Mouse (Mus musculus) CH12F3 (cell line): Measurements from ENCODE around the gene Paqr8.
"Not testable (repeated sequence)": the region's sequence is repeated elsewhere in the genome, so short reads cannot be mapped to it uniquely, and the experiment has no call there.

Source experiments
- in situ Hi-C: fragments of 300-500 bp; cut with MboI; formaldehyde crosslinking; loops from 2 replicates; pipeline ENCODE4 v1.14.3; 2020; ENCODE audit warnings: low sequenced_read_pairs

Gene Paqr8

GRCm38 (mm10) chr1:20908541-20908940 lies 18.1 kb downstream of the Paqr8 start:
- in situ Hi-C loops = no loop called here

DNA sequence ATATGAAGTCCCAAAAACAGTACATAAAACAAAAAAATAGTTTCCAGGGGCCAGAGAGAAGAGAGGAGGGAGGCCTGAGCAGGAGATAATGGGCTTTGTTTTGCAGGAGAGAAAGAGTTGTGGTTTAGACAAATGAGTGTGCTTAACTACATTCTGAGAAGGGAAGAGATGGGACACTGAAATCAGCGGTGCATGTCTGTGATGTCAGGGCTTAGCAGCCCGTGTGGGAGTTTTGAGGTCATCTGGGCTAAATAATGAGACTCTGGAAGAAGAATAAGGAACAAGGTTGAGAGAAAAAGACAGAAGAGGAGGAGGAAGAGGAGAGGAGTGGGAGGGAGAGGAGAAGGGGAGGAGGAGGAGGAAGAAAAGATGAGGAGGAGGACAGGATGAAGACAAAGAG lies 21.7 kb downstream of the Paqr8 start:
- in situ Hi-C loops = no loop called here

DNA sequence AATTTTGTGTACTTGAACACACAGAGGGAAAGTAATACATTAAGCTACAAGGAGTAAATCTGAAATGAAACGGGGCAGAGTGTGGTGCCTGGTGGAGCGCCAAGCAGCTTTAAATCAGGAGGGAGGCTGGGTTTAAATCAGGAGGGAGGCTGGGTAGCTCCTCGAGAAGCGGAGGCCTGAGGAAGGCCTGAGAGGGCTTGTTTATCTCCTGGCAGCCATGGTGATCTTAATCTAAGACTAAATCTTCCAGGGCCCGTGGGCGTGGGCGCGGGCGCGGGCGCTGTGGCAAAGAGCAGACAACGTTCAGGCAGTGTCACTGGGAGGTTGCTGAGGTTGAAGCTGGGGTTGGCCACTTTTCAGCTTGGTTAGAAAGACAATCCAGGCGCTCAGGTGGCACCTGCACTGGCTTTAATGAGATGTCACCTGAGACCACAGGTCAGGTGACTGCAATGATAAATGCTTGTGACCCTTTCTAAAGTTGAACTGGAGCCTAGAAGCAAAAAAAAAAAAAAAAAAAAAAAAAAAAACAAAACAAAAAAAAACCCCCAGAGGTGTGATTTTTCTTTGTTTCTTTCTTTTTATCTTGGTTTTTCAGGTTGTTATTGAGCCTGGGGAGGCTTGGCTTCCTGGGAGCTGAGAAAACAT lies 22.2 kb downstream of the Paqr8 start:
- in situ Hi-C loops = no loop called here

- in situ Hi-C loops = no loop called here
These were observed 24.4 kb downstream of the Paqr8 start for GRCm38 (mm10) chr1:20914769-20915168.

GRCm38 (mm10) chr1:20915608-20916007 lies 25.2 kb downstream of the Paqr8 start:
- in situ Hi-C loops = no loop called here

GRCm38 (mm10) chr1:20917496-20918050 lies 27.2 kb downstream of the Paqr8 start:
- in situ Hi-C loops = no loop called here

- in situ Hi-C loops = no loop called here
These were observed 29.3 kb downstream of the Paqr8 start for GRCm38 (mm10) chr1:20919728-20920127.

DNA sequence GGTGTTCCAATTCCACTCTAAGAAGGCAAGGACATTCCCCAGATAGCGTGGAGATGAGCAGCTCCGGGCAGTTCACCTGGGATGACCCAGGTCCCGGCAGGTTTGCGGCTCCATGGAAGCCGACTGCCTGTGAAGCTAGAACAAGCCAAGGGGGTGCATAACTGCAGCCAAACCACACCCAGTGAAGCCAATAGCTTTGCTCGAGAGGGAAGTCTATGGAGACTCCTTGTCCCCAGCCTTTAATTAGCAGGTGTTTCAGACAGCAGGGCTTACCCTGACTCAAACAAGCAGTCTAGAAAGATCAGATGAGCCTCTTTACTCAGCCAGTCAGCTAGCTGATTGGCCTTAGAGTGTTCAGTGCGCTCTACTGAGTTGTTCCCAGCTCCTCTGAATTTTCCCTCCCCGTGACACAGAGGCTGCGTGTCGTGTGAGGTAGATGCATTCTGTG lies 30.7 kb downstream of the Paqr8 start:
- in situ Hi-C loops = no loop called here

GRCm38 (mm10) chr1:20922612-20923399 lies 32.4 kb downstream of the Paqr8 start:
- in situ Hi-C loops = no loop called here

DNA sequence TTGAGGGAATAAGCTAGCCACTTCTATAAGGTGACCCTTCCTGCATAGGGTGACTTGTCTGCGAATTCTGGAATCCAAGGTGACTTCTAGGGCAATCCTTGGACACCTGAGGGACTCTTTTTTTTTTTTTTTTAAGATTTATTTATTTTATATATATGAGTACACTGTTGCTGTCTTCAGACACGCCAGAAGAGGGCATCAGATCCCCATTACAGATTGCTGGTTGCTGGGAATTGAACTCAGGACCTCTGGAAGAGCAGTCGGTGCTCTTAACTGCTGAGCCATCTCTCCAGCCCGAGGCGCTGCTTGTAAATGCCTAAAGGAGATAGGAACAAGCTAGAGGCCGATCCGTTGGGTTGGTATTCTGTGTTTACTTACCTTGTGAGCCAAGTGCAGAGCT lies 34.9 kb downstream of the Paqr8 start:
- in situ Hi-C loops = not testable (repeated sequence)

- in situ Hi-C loops = no loop called here
These were observed 35.5 kb downstream of the Paqr8 start for GRCm38 (mm10) chr1:20925926-20926325.

GRCm38 (mm10) chr1:20926376-20926775 lies 36.0 kb downstream of the Paqr8 start:
- in situ Hi-C loops = no loop called here

- in situ Hi-C loops = no loop called here
These were observed 38.1 kb downstream of the Paqr8 start for GRCm38 (mm10) chr1:20928487-20928886.

DNA sequence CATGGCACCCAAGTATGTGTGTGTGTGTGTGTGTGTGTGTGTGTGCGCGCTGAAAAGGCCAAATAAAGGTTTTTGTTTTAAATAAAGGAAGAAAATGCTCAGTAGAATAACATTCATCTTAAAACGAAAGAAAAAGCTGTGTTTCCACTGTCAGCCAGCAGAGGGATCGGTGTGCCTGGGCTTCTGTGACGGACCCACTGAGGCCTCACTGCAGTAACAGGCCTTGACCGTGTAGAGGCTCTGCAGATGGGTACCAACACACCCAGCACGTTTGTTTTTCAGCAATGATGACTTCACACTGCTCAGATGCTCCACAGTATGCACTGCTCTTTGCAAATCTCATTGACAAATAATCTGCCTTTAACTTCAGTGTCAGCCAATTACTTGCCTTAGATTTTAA lies 43.1 kb downstream of the Paqr8 start:
- in situ Hi-C loops = loop anchor here (10.0 kb wide), 1 partner anchor 171 kb away; no protein-coding TSS in a partner anchor

DNA sequence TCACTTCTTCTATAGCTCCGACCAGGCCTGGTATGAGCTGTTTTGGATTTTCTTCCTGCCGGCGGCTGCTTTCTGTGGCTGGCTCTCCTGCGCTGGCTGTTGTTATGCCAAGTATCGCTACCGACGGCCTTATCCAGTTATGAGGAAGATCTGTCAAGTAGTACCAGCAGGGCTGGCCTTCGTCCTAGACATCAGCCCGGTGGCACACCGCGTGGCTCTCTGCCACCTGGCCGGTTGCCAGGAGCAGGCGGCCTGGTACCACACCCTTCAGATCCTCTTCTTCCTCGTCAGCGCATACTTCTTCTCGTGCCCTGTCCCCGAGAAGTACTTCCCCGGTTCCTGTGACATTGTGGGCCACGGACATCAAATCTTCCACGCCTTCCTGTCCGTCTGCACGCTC lies 44.7 kb downstream of the Paqr8 start:
- in situ Hi-C loops = loop anchor here (5.0 to 10.0 kb wide), 2 partner anchors 170 to 222 kb away; no protein-coding TSS in a partner anchor

- in situ Hi-C loops = loop anchor here (5.0 to 10.0 kb wide), 2 partner anchors 166 to 218 kb away; no protein-coding TSS in a partner anchor
These were observed 48.6 kb downstream of the Paqr8 start for GRCm38 (mm10) chr1:20939046-20939445.

DNA sequence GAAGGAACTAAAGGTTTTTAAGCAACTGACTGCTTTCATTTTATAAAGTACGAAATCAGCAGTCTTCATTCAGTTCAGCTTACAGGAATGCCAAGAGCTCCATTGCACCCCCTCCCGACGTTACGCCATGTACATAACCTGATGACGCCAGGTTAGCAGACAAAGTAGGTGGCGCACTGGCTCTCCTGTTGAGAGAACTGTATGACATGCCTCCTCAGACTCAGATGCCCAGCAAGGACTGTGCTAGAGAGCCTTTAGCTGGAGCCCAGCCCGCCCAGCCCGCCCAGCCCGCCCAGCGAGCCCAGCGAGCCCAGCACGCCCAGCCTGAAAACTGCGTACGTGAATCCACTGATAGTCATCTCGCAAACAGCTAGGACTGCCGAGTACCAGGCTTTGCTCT lies 49.7 kb downstream of the Paqr8 start:
- in situ Hi-C loops = no loop called here

DNA sequence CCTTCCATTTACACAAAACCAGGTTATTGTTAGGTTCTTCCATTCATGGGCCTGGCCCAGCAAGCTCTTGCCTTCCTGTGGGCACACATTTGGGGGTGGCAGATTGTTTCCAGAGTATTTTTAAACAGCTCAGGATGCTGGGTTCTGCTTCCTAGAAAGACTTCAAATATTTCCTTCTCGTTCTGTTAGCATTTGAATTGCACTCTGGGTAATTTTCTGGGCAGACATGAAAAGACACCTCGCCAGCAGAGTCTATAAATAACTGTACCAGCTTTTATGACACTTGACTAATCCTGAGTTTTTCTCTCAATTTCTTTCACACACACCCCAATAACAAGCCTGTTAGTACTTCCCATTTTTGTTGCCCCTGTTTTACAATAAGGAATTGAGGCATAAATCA lies 50.9 kb downstream of the Paqr8 start:
- in situ Hi-C loops = no loop called here

GRCm38 (mm10) chr1:20941857-20942256 lies 51.5 kb downstream of the Paqr8 start:
- in situ Hi-C loops = no loop called here

- in situ Hi-C loops = no loop called here
These were observed 52.6 kb downstream of the Paqr8 start for GRCm38 (mm10) chr1:20943016-20943415.

DNA sequence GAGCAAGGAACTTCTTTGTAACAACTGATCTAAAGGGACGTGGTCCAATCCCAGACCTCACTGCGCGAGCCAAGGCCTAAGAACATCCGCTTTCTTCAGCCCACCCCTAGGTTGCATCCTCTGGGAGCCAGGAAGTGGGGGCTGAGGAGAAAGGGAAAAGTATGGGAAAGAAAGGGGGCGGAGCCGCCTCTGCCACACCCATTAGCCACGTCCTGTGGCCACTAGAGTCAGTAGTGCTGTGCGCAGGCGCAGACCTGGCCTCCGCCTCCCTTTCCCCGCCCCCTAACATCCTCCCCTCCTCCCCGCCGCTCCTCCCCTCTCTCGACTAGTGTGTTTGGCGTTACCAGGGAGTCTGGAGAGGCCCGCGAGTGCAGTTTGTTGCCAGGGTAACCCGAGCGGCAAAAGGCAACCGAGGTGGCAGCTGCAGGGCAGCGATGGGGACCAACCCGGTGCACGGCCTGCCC lies 60.9 kb downstream of the Paqr8 start, which contains the start of gene Efhc1:
Efhc1 (plus strand) TSS at position 327 of the 464 bp plus-strand sequence.
- in situ Hi-C loops = no loop called here

DNA sequence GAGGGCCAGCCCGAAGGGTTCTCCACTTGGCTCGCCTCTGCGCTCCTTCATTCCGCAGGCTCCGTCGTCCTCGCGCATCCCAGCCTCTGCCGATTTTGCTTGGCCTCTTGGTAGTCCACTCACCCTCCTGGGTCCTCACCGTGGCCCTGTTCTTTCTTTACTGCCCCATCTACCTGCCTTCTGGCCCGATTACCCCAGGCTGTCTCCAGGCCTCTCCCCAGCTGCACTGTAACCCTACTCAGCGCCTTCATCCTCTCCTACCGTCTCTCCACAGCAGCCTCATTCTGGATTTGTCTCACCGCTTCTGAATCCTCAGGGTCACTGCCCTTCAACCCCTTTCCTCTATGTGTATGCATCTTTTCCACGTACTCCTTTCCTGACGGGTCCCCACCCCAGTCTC lies 61.4 kb downstream of the Paqr8 start:
- in situ Hi-C loops = no loop called here
